ENCODE assay signal across 8 mouse cellular contexts in the genomic region with DNA sequence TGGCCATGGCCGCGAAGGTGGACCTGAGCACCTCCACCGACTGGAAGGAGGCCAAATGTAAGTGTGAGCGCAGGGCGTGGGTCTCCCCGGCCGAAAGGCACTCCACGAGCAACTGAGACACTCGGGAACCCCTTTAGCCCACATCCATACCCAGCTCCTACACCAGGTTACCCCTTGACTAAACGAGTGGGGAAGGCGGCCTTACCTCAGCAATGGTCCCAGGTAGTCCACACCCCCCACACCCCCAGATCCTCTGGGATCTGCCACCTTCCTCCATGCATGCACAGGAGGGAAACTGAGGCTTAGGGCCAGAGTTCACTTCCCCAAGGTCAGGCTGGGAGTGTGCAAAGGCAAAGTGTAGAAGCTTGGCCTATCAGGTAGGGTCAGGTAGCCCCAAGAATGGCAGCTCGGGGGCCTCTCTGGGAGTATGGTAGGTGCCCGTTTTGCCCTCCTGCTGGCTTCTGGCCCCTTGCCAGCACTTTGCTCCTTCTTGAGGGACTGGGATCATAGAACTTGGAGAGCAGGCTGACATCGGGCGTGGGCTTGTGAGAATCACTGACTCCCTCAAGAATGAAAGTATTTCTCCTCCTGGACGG. TPM values are rescaled to one million over a fixed set of nuclear protein-coding genes. Genes with fewer than 3 reads are reported as not detected.
DNase-seq lines count a peak whose midpoint lies in the region; ATAC-seq and TF ChIP-seq lines count a peak whose summit lies in the region.

No protein-coding gene starts in this region.

- H3K9me3 ChIP-seq in kidney, embryonic 15.5 days (replicated peaks) = no peaks in the 10 kb centered on the region
- H3K9me3 ChIP-seq in CH12.LX (replicated peaks; ENCODE audit: low read length) = peaks cover 2% of the 10 kb centered on the region
- H3K9me3 ChIP-seq in forebrain, postnatal 0 days (ENCODE audit: low read length) = no peaks in the 10 kb centered on the region
- H3K9me3 ChIP-seq in liver, embryonic 13.5 days (replicated peaks) = no peaks in the 10 kb centered on the region

- peak overlapping the region; percentile 99 for H3K4me2 ChIP-seq in kidney, embryonic 15.5 days
- peak overlapping the region; percentile 89 for H3K4me2 ChIP-seq in CH12.LX (ENCODE audit: insufficient read depth, low read depth, poor library complexity, severe bottlenecking)
- peak overlapping the region; percentile 100 for H3K4me2 ChIP-seq in forebrain, postnatal 0 days (ENCODE audit: low read depth)
- peak overlapping the region; percentile 99 for H3K4me2 ChIP-seq in liver, embryonic 13.5 days

- peak overlapping the region; percentile 69 for H3K4me3 ChIP-seq in kidney, embryonic 15.5 days (replicated peaks)
- peak overlapping the region; percentile 18 to 57 (median 44) for H3K4me3 ChIP-seq in CH12.LX (replicated peaks in 1 of 3; ENCODE audit: low read depth in 2 of 3, low read length in 2 of 3, poor library complexity in 1 of 3)
- peak overlapping the region; percentile 74 for H3K4me3 ChIP-seq in bone marrow macrophage, adult 2 months (ENCODE audit: insufficient read depth, low read length)
- H3K4me3 ChIP-seq in forebrain, postnatal 0 days (ENCODE audit: low read depth, low read length) = peak overlapping the region; percentile 57
- peak overlapping the region; percentile 72 for H3K4me3 ChIP-seq in liver, embryonic 13.5 days (replicated peaks)
- peak overlapping the region; percentile 67 for H3K4me3 ChIP-seq in olfactory bulb, adult 2 months (ENCODE audit: insufficient read depth, low read depth, low read length)

- no peak for DNase-seq in kidney, adult 9 months
- no peak for DNase-seq in CH12.LX (ENCODE audit: extremely low read depth)
- DNase-seq in forebrain, postnatal 0 days = no peak
- DNase-seq in liver, embryonic 13.5 days = no peak
- no peak for DNase-seq in embryo, embryonic 10.5 days (ENCODE audit: low spot score)

- TF ChIP-seq EP300 in CH12.LX (IDR thresholded peaks at IDR 0.05; ENCODE audit: low read length) = no peak

- peak; percentile 38 for ATAC-seq in kidney, embryonic 15.5 days (replicated peaks; ENCODE audit: low FRiP score)
- ATAC-seq in forebrain, postnatal 0 days = peak; percentile 10; the same call in 1 of the 2 replicates
- ATAC-seq in liver, embryonic 13.5 days (ENCODE audit: low read depth) = peak; percentile 41

- peaks cover 4% of the 10 kb centered on the region; the same call in 1 of the 2 replicates for H3K27me3 ChIP-seq in kidney, embryonic 15.5 days
- peaks cover 79% of the 10 kb centered on the region for H3K27me3 ChIP-seq in CH12.LX (replicated peaks)
- H3K27me3 ChIP-seq in forebrain, postnatal 0 days (ENCODE audit: insufficient read depth, low read length) = no peaks in the 10 kb centered on the region
- no peaks in the 10 kb centered on the region for H3K27me3 ChIP-seq in liver, embryonic 13.5 days

- TF ChIP-seq CTCF in CH12.LX (conservative IDR thresholded peaks at IDR 0.05 in 1 of 2, IDR thresholded peaks at IDR 0.05 in 1 of 2; ENCODE audit: low read depth in 2 of 2, low read length in 2 of 2) = no peak
- TF ChIP-seq CTCF in bone marrow macrophage, adult 2 months (IDR thresholded peaks at IDR 0.05; ENCODE audit: low read depth, low read length) = no peak
- TF ChIP-seq CTCF in forebrain, postnatal 0 days (IDR thresholded peaks at IDR 0.05; ENCODE audit: low read depth) = no peak
- no peak for TF ChIP-seq CTCF in olfactory bulb, adult 2 months (IDR thresholded peaks at IDR 0.05; ENCODE audit: insufficient read depth, low read depth, low read length)

- dilution Hi-C loops in CH12.LX (cut with MboI; ENCODE audit: extremely low pct_ligation_motif_present, extremely low pct_unique_long_range_greater_than_20kb, low sequenced_read_pairs) = no loop called here

- 2% methylated on average over 16 of the region's 16 CpGs for WGBS in kidney, embryonic 15.5 days
- WGBS in forebrain, postnatal 0 days = 5% methylated on average over 16 of the region's 16 CpGs
- 3% methylated on average over 16 of the region's 16 CpGs for WGBS in liver, embryonic 13.5 days (ENCODE audit: insufficient replicate concordance)
- 1% methylated on average over 16 of the region's 16 CpGs for WGBS in olfactory bulb, adult 2 months

- no peak for TF ChIP-seq POLR2A in CH12.LX (IDR thresholded peaks at IDR 0.05; ENCODE audit: low read depth, low read length)
- TF ChIP-seq POLR2A in bone marrow macrophage, adult 2 months (IDR thresholded peaks at IDR 0.05; ENCODE audit: borderline replicate concordance, low read depth, low read length) = no peak
- TF ChIP-seq POLR2A in olfactory bulb, adult 2 months (IDR thresholded peaks at IDR 0.05; ENCODE audit: insufficient read depth, low read depth, low read length) = no peak

- no peaks in the 10 kb centered on the region for H3K79me2 ChIP-seq in CH12.LX (replicated peaks; ENCODE audit: control insufficient read depth, extremely low read depth, insufficient read depth, poor library complexity, severe bottlenecking)

- peak overlapping the region; percentile 60 for H3K9ac ChIP-seq in kidney, embryonic 15.5 days
- H3K9ac ChIP-seq in CH12.LX (ENCODE audit: insufficient read depth, low read depth) = no peak overlapping the region; the same call in 1 of the 2 replicates
- peak overlapping the region; percentile 48 for H3K9ac ChIP-seq in forebrain, postnatal 0 days
- peak overlapping the region; percentile 77 for H3K9ac ChIP-seq in liver, embryonic 13.5 days

- H3K27ac ChIP-seq in kidney, embryonic 15.5 days = peak overlapping the region; percentile 63
- no peak overlapping the region for H3K27ac ChIP-seq in CH12.LX (ENCODE audit: insufficient read depth, low read depth)
- H3K27ac ChIP-seq in bone marrow macrophage, adult 2 months (ENCODE audit: insufficient read depth, low read depth, low read length) = peak overlapping the region; percentile 28; the same call in 1 of the 2 replicates
- H3K27ac ChIP-seq in forebrain, postnatal 0 days (ENCODE audit: low read depth, low read length) = no peak overlapping the region
- no peak overlapping the region for H3K27ac ChIP-seq in liver, embryonic 13.5 days
- no peak overlapping the region for H3K27ac ChIP-seq in olfactory bulb, adult 2 months (ENCODE audit: insufficient read depth, low read depth, low read length)

- H3K36me3 ChIP-seq in kidney, embryonic 15.5 days = no peaks in the 10 kb centered on the region
- no peaks in the 10 kb centered on the region for H3K36me3 ChIP-seq in CH12.LX (replicated peaks in 1 of 2; ENCODE audit: control insufficient read depth in 1 of 2, insufficient read depth in 1 of 2, low read length in 1 of 2)
- no peaks in the 10 kb centered on the region for H3K36me3 ChIP-seq in forebrain, postnatal 0 days (ENCODE audit: insufficient read depth)
- H3K36me3 ChIP-seq in liver, embryonic 13.5 days = no peaks in the 10 kb centered on the region

- H3K4me1 ChIP-seq in kidney, embryonic 15.5 days = peaks cover 38% of the 10 kb centered on the region
- peaks cover 9 to 22% of the 10 kb centered on the region in 2 experiments for H3K4me1 ChIP-seq in CH12.LX (ENCODE audit: control insufficient read depth in 1 of 2, insufficient read depth in 2 of 2)
- peaks cover 18% of the 10 kb centered on the region for H3K4me1 ChIP-seq in bone marrow macrophage, adult 2 months (ENCODE audit: control insufficient read depth, insufficient read depth, low read length)
- peaks cover 5% of the 10 kb centered on the region for H3K4me1 ChIP-seq in forebrain, postnatal 0 days (ENCODE audit: insufficient read depth)
- H3K4me1 ChIP-seq in liver, embryonic 13.5 days (replicated peaks) = peaks cover 46% of the 10 kb centered on the region
- peaks cover 23% of the 10 kb centered on the region for H3K4me1 ChIP-seq in olfactory bulb, adult 2 months (ENCODE audit: control insufficient read depth, insufficient read depth, low read length)

- no peak for TF ChIP-seq RAD21 in CH12.LX (IDR thresholded peaks at IDR 0.05; ENCODE audit: low read depth, low read length)

- in situ Hi-C loops in CH12.LX (cut with MboI; ENCODE audit: low pct_ligation_motif_present, low pct_unique_long_range_greater_than_20kb, low sequenced_read_pairs) = loop anchor here (5.0 to 25.0 kb wide), 2 partner anchors 150 to 355 kb away; partner anchors contain the start of genes 2700081O15Rik and Otub1

RNA-seq across cellular contexts. Expression of gene Macrod1, which starts 0.6 kb away (rescaled TPM):
- 13.9 and 14.8 TPM in 2 replicates for polyA plus RNA-seq in kidney, embryonic 15.5 days (2015; fragmentation: Nextera tagmentation; extraction: Ambion mirVana)
- total RNA-seq in CH12.LX (2012; rRNA removed) (not detected in 2 replicates), CH12.LX (2014; rRNA removed) (not detected in 2 replicates)
- polyA plus RNA-seq in CH12.LX (2012; ENCODE audit: insufficient read length, low read depth) = 1.00 and 1.0 TPM in 2 replicates
- 14.9 and 18.3 TPM in 2 replicates for polyA plus RNA-seq in bone marrow macrophage, adult 2 months (2012; ENCODE audit: insufficient read depth, insufficient read length, missing spikeins)
- total RNA-seq in forebrain, postnatal 0 days (2014; rRNA removed) = 8.1 and 9.4 TPM in 2 replicates
- 8.0 and 8.5 TPM in 2 replicates for polyA plus RNA-seq in forebrain, postnatal 0 days (2015; fragmentation: Nextera tagmentation; extraction: Ambion mirVana)
- polyA plus RNA-seq in liver, embryonic 13.5 days (2015; fragmentation: Nextera tagmentation; extraction: Ambion mirVana) = 3.0 and 3.8 TPM in 2 replicates
- not detected in 2 replicates for polyA plus RNA-seq in olfactory bulb, adult 2 months (2012; ENCODE audit: insufficient read depth, insufficient read length, low replicate concordance, missing spikeins)

RNA-seq across cellular contexts. Expression of gene Stip1, which starts 17.5 kb away (rescaled TPM):
- 290 and 298 TPM in 2 replicates for polyA plus RNA-seq in kidney, embryonic 15.5 days (2015; fragmentation: Nextera tagmentation; extraction: Ambion mirVana)
- total RNA-seq in CH12.LX (2012; rRNA removed) (178 and 246 TPM in 2 replicates), CH12.LX (2014; rRNA removed) (200 and 202 TPM in 2 replicates)
- polyA plus RNA-seq in CH12.LX (2012; ENCODE audit: insufficient read length, low read depth) = 314 and 344 TPM in 2 replicates
- 54.7 and 56.2 TPM in 2 replicates for polyA plus RNA-seq in bone marrow macrophage, adult 2 months (2012; ENCODE audit: insufficient read depth, insufficient read length, missing spikeins)
- 124 and 133 TPM in 2 replicates for total RNA-seq in forebrain, postnatal 0 days (2014; rRNA removed)
- 146 and 156 TPM in 2 replicates for polyA plus RNA-seq in forebrain, postnatal 0 days (2015; fragmentation: Nextera tagmentation; extraction: Ambion mirVana)
- 158 and 201 TPM in 2 replicates for polyA plus RNA-seq in liver, embryonic 13.5 days (2015; fragmentation: Nextera tagmentation; extraction: Ambion mirVana)
- polyA plus RNA-seq in olfactory bulb, adult 2 months (2012; ENCODE audit: insufficient read depth, insufficient read length, low replicate concordance, missing spikeins) = 145 and 219 TPM in 2 replicates

RNA-seq across cellular contexts. Expression of gene Fermt3, which starts 38.0 kb away (rescaled TPM):
- 6.9 and 8.3 TPM in 2 replicates for polyA plus RNA-seq in kidney, embryonic 15.5 days (2015; fragmentation: Nextera tagmentation; extraction: Ambion mirVana)
- 57.4 and 58.4 TPM in 2 replicates for total RNA-seq in CH12.LX (2012; rRNA removed)
- 47.0 and 58.7 TPM in 2 replicates for total RNA-seq in CH12.LX (2014; rRNA removed)
- 65.1 and 67.3 TPM in 2 replicates for polyA plus RNA-seq in CH12.LX (2012; ENCODE audit: insufficient read length, low read depth)
- 179 and 190 TPM in 2 replicates for polyA plus RNA-seq in bone marrow macrophage, adult 2 months (2012; ENCODE audit: insufficient read depth, insufficient read length, missing spikeins)
- total RNA-seq in forebrain, postnatal 0 days (2014; rRNA removed) = 4.4 and 6.0 TPM in 2 replicates
- polyA plus RNA-seq in forebrain, postnatal 0 days (2015; fragmentation: Nextera tagmentation; extraction: Ambion mirVana) = 2.6 and 3.6 TPM in 2 replicates
- 106 and 107 TPM in 2 replicates for polyA plus RNA-seq in liver, embryonic 13.5 days (2015; fragmentation: Nextera tagmentation; extraction: Ambion mirVana)
- not detected in 2 replicates for polyA plus RNA-seq in olfactory bulb, adult 2 months (2012; ENCODE audit: insufficient read depth, insufficient read length, low replicate concordance, missing spikeins)

RNA-seq across cellular contexts. Expression of gene Flrt1, which starts 48.3 kb away (rescaled TPM):
- polyA plus RNA-seq in kidney, embryonic 15.5 days (2015; fragmentation: Nextera tagmentation; extraction: Ambion mirVana) = 4.4 and 5.0 TPM in 2 replicates
- total RNA-seq in CH12.LX (2012; rRNA removed) (not detected in 2 replicates), CH12.LX (2014; rRNA removed) (not detected in 2 replicates)
- polyA plus RNA-seq in CH12.LX (2012; ENCODE audit: insufficient read length, low read depth) = not detected in 2 replicates
- polyA plus RNA-seq in bone marrow macrophage, adult 2 months (2012; ENCODE audit: insufficient read depth, insufficient read length, missing spikeins) = not detected in 2 replicates
- total RNA-seq in forebrain, postnatal 0 days (2014; rRNA removed) = 8.1 and 8.8 TPM in 2 replicates
- polyA plus RNA-seq in forebrain, postnatal 0 days (2015; fragmentation: Nextera tagmentation; extraction: Ambion mirVana) = 6.7 and 11.3 TPM in 2 replicates
- polyA plus RNA-seq in liver, embryonic 13.5 days (2015; fragmentation: Nextera tagmentation; extraction: Ambion mirVana) = 0.14 and 0.17 TPM in 2 replicates
- polyA plus RNA-seq in olfactory bulb, adult 2 months (2012; ENCODE audit: insufficient read depth, insufficient read length, low replicate concordance, missing spikeins) = not detected in 2 replicates

Comparison
In these comparisons a context has a peak if more than half of its experiments do, and no peak if none do; other contexts are left out.
1. H3K27ac ChIP-seq: peak in kidney, embryonic 15.5 days (single experiment) and bone marrow macrophage, adult 2 months (single experiment); none in CH12.LX (single experiment), forebrain, postnatal 0 days (single experiment), liver, embryonic 13.5 days (single experiment) and olfactory bulb, adult 2 months (single experiment).
2. Peak in every context shown above with its lines, with median percentiles within 50 percentile points of each other: ATAC-seq, H3K4me2 ChIP-seq and H3K4me3 ChIP-seq.